Mouse (Mus musculus) intestine, embryonic 14.5 days (tissue): ENCODE data around the gene Pknox2. TPM values are rescaled to one million over a fixed set of nuclear protein-coding genes. Genes with fewer than 3 reads are reported as not detected.

Experiments
- ATAC-seq: fragments of 200-750 bp; cut with Nextera tagmentation; replicated peaks from 2 replicates; pipeline ENCODE4 v1.8.0; 2017; ENCODE audit warnings: low read depth, moderate number of reproducible peaks, moderate TSS enrichment, moderate library complexity; ENCODE audit not compliant: low FRiP score, low TSS enrichment
- DNase-seq: peaks from one replicate; pipeline ENCODE4 v3.0.0-alpha.2; 2018; ENCODE audit warnings: low spot score
- H3K27ac ChIP-seq: fragments of 300-500 bp; sonication (generic); 2 replicates; pipeline ENCODE4 v1.5.1; 2014; ENCODE audit warnings: low read depth, mild to moderate bottlenecking, control low read depth
- H3K27me3 ChIP-seq: fragments of 300-500 bp; sonication (generic); replicated peaks from 2 replicates; pipeline ENCODE4 v1.6.1; 2014; ENCODE audit warnings: low read length, control low read depth; ENCODE audit not compliant: control insufficient read depth, insufficient read depth
- H3K36me3 ChIP-seq: fragments of 300-500 bp; sonication (generic); 2 replicates; pipeline ENCODE4 v1.6.1; 2014; ENCODE audit warnings: low read length, control low read depth; ENCODE audit not compliant: control insufficient read depth, insufficient read depth
- H3K4me1 ChIP-seq: fragments of 300-500 bp; sonication (generic); replicated peaks from 2 replicates; pipeline ENCODE4 v1.6.1; 2014; ENCODE audit warnings: low read length, control low read depth, mixed read lengths; ENCODE audit not compliant: control insufficient read depth, insufficient read depth
- H3K4me2 ChIP-seq: fragments of 300-500 bp; sonication (generic); 2 replicates; pipeline ENCODE4 v1.6.1; 2014; ENCODE audit warnings: low read length
- H3K4me3 ChIP-seq: fragments of 300-500 bp; sonication (generic); 2 replicates; pipeline ENCODE4 v1.5.1; 2014; ENCODE audit warnings: low read depth, low read length, control low read depth, mixed read lengths
- H3K9ac ChIP-seq: fragments of 300-500 bp; sonication (generic); 2 replicates; pipeline ENCODE4 v1.6.1; 2014; ENCODE audit warnings: mild to moderate bottlenecking, low read length
- H3K9me3 ChIP-seq: fragments of 300-500 bp; sonication (generic); 2 replicates; pipeline ENCODE4 v1.6.1; 2016; ENCODE audit warnings: low read length, control low read depth; ENCODE audit not compliant: control insufficient read depth
- WGBS: fragments of 180-500 bp; shearing (Covaris S2); extraction: QIAGEN DNeasy Blood & Tissue Kit; methylation state at CpG from one replicate; pipeline ENCODE4 v1.1.7; 2014; 5-methylcytosine and 5-hydroxymethylcytosine counted together
- polyA plus RNA-seq: library from polyadenylated mRNA; unstranded; fragments of >200 nt; fragmentation: Nextera tagmentation; extraction: Ambion mirVana; gene quantifications from 2 replicates; pipeline ENCODE4 v1.2.1, GENCODE M21; 2014

Pknox2 gene
- polyA plus RNA-seq, 1 experiment from 2014 or later, result 8.8 TPM

DNA sequence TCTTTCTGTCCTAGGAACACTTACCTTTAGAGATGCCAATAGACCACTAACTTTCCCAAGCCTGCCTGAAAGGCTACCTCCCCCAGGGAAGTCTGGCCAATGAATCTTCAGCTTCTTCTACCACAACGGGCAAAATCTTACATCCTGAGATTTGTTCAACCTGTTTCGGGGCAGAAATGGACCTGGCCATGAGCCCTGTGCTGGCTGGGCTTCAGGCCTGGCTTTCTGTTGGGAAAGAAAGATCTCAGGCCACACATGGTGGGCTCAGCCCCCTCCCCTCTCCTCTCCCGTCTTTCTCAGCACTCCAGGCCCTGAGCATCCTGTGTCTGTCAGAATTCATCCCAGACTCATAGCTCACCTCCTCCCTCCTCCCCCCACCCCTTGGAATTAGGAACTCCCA, 228.6 kb downstream of the Pknox2 start:
- Histone ChIP-seq H3K36me3 (no peaks in the 10 kb centered on the region), H3K4me2 (no peak overlapping the region), H3K9me3 (no peaks in the 10 kb centered on the region), H3K9ac (no peak overlapping the region), H3K4me3 (no peak overlapping the region), H3K27ac (no peak overlapping the region), H3K27me3 (no peaks in the 10 kb centered on the region), H3K4me1 (peaks cover 10% of the 10 kb centered on the region)
- WGBS, result 37% methylated on average over 3 of the region's 3 CpGs
- DNase-seq (no peak), ATAC-seq (no peak)

- WGBS, result 27% methylated on average over 5 of the region's 5 CpGs
- Histone ChIP-seq H3K9ac (no peak overlapping the region), H3K4me1 (peaks cover 10% of the 10 kb centered on the region), H3K9me3 (no peaks in the 10 kb centered on the region), H3K27me3 (no peaks in the 10 kb centered on the region), H3K36me3 (no peaks in the 10 kb centered on the region), H3K27ac (peak overlapping the region; percentile 71), H3K4me2 (peak overlapping the region; percentile 1; the same call in 1 of the 2 replicates), H3K4me3 (no peak overlapping the region)
- DNase-seq (peak; percentile 68), ATAC-seq (peak; percentile 82)
Observed at GRCm38 (mm10) chr9:36916915-36917314, 230.3 kb downstream of the Pknox2 start.

- Histone ChIP-seq H3K9me3 (no peaks in the 10 kb centered on the region), H3K27ac (peak overlapping the region; percentile 71), H3K9ac (no peak overlapping the region), H3K36me3 (no peaks in the 10 kb centered on the region), H3K4me3 (no peak overlapping the region), H3K27me3 (no peaks in the 10 kb centered on the region), H3K4me1 (peaks cover 10% of the 10 kb centered on the region), H3K4me2 (peak overlapping the region; percentile 1; the same call in 1 of the 2 replicates)
- 8% methylated on average over 6 of the region's 6 CpGs for WGBS
- DNase-seq, result peak; percentile 84
- peak; percentile 58; the same call in 1 of the 2 replicates for ATAC-seq
Observed at GRCm38 (mm10) chr9:36916362-36916761, 230.8 kb downstream of the Pknox2 start.

DNA sequence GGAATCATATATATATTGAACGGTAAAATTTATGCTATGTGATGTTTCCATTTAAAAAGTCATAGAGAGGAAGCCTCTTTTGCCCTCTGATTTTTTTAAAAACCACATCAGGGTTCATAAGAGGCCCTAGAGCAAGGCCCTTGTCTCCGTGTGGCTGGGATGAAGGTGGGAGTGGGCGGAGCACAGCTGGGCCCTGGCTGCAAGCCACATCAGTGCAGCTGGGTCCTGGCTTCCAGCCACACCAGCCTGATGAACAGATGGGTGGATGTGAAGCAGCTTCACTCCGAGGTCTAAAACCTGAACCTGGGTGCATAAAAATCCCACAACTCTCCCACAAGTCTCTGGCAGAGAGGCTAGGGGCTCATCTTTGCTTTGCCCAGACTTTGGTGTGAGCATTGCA, 241.8 kb downstream of the Pknox2 start:
- no peak for ATAC-seq
- Histone ChIP-seq H3K4me1 (no peaks in the 10 kb centered on the region; the same call in 1 of the 2 replicates), H3K9ac (no peak overlapping the region), H3K27ac (no peak overlapping the region), H3K27me3 (no peaks in the 10 kb centered on the region), H3K4me2 (no peak overlapping the region), H3K36me3 (peaks cover 5% of the 10 kb centered on the region; the same call in 1 of the 2 replicates), H3K9me3 (no peaks in the 10 kb centered on the region), H3K4me3 (no peak overlapping the region)
- 59% methylated on average over 4 of the region's 4 CpGs for WGBS
- DNase-seq, result no peak

GRCm38 (mm10) chr9:36900464-36900863, 246.7 kb downstream of the Pknox2 start:
- Histone ChIP-seq H3K27ac (no peak overlapping the region), H3K9ac (no peak overlapping the region), H3K4me2 (no peak overlapping the region), H3K4me3 (no peak overlapping the region), H3K27me3 (no peaks in the 10 kb centered on the region), H3K36me3 (0 out of 2 replicates have a peak, but pooled peaks cover 5% of the 10 kb centered on the region), H3K9me3 (no peaks in the 10 kb centered on the region), H3K4me1 (no peaks in the 10 kb centered on the region)
- ATAC-seq (no peak), DNase-seq (no peak)
- WGBS, result 89% methylated on average over 4 of the region's 4 CpGs

- WGBS, result 84% methylated on average over 3 of the region's 3 CpGs
- Histone ChIP-seq H3K36me3 (0 out of 2 replicates have a peak, but pooled peaks cover 5% of the 10 kb centered on the region), H3K9ac (no peak overlapping the region), H3K27ac (no peak overlapping the region), H3K27me3 (no peaks in the 10 kb centered on the region), H3K4me1 (no peaks in the 10 kb centered on the region), H3K4me2 (no peak overlapping the region), H3K4me3 (no peak overlapping the region), H3K9me3 (no peaks in the 10 kb centered on the region)
- no peak for DNase-seq
- ATAC-seq, result no peak
Observed at GRCm38 (mm10) chr9:36898560-36898959, 248.6 kb downstream of the Pknox2 start.

DNA sequence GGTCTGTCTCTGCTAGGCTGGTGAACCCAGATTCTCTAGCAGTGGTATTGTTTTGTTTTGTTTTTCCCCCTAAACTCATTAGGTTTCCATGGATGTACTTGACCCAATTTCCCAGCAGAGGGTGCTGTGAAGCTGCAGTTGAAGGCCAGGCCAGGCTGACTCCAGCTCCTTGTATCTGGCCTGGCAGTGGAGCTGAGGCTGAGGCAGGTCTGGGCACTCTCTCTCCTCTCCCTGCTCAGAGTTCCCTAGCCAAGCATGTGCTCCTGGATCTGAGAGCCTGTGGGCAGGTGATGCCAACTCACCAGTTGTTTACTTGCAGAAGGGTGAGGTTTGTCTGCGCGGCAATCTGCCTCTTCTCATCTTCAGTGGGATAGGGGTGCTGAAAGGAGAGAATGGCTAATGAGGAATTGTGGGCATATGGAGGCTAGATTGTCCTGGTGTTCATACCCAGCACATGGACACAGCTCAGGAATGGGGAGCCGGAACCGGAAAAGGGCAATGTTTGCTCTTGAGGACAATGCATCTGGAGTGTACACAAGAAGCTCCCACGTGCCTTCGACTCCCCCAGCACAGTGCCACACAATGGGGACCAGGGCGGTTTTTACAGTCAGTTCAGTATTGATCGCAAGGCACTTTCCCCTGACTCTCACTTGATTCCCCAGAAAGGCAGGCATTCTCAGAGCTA, 252.1 kb downstream of the Pknox2 start:
- H3K4me1 ChIP-seq, result no peaks in the 10 kb centered on the region
- no peak overlapping the region for H3K27ac ChIP-seq
- no peaks in the 10 kb centered on the region for H3K9me3 ChIP-seq
- peak; percentile 66; the same call in 1 of the 2 replicates for ATAC-seq
- 79% methylated on average over 8 of the region's 8 CpGs for WGBS
- H3K27me3 ChIP-seq, result no peaks in the 10 kb centered on the region
- no peak overlapping the region for H3K4me3 ChIP-seq
- peak; percentile 72 for DNase-seq
- H3K9ac ChIP-seq, result no peak overlapping the region
- H3K36me3 ChIP-seq, result 0 out of 2 replicates have a peak, but pooled peaks cover 16% of the 10 kb centered on the region
- no peak overlapping the region for H3K4me2 ChIP-seq

GRCm38 (mm10) chr9:36894242-36894641, 253.0 kb downstream of the Pknox2 start:
- H3K27ac ChIP-seq, result no peak overlapping the region
- no peak overlapping the region for H3K4me2 ChIP-seq
- no peaks in the 10 kb centered on the region for H3K4me1 ChIP-seq
- H3K27me3 ChIP-seq, result no peaks in the 10 kb centered on the region
- 93% methylated on average over 7 of the region's 7 CpGs for WGBS
- no peaks in the 10 kb centered on the region for H3K9me3 ChIP-seq
- H3K36me3 ChIP-seq, result 0 out of 2 replicates have a peak, but pooled peaks cover 16% of the 10 kb centered on the region
- H3K4me3 ChIP-seq, result no peak overlapping the region
- DNase-seq (no peak), ATAC-seq (no peak)
- H3K9ac ChIP-seq, result no peak overlapping the region
